Mouse (Mus musculus) kidney, postnatal 0 days (tissue): ENCODE results near the gene Cant1. TPM values are rescaled to one million over a fixed set of nuclear protein-coding genes. Genes with fewer than 3 reads are reported as not detected.

Experiments
- ATAC-seq: fragments of 200-750 bp; cut with Nextera tagmentation; replicated peaks from 2 replicates; pipeline ENCODE4 v1.8.0; 2017; ENCODE audit warnings: low read depth, moderate number of reproducible peaks, moderate TSS enrichment, moderate library complexity; ENCODE audit not compliant: low FRiP score
- DNase-seq: peaks from one replicate; pipeline ENCODE4 v3.0.0-alpha.2; 2016; ENCODE audit warnings: low spot score
- H3K27ac ChIP-seq: fragments of 300-500 bp; sonication (generic); 2 replicates; pipeline ENCODE4 v1.5.1; 2014; ENCODE audit warnings: mild to moderate bottlenecking
- H3K27me3 ChIP-seq: fragments of 300-500 bp; sonication (generic); 2 replicates; pipeline ENCODE4 v1.6.1; 2014; ENCODE audit warnings: low read length, mixed read lengths; ENCODE audit not compliant: insufficient read depth
- H3K36me3 ChIP-seq: fragments of 300-500 bp; sonication (generic); 2 replicates; pipeline ENCODE4 v1.6.1; 2014; ENCODE audit warnings: low read length, mixed read lengths; ENCODE audit not compliant: insufficient read depth
- H3K4me1 ChIP-seq: fragments of 300-500 bp; sonication (generic); replicated peaks from 2 replicates; pipeline ENCODE4 v1.6.1; 2014; ENCODE audit warnings: antibody characterized with exemption, low read length, mixed read lengths; ENCODE audit not compliant: insufficient read depth
- H3K4me2 ChIP-seq: fragments of 300-500 bp; sonication (generic); 2 replicates; pipeline ENCODE4 v1.6.1; 2014; ENCODE audit warnings: mild to moderate bottlenecking, low read length, moderate library complexity, mixed read lengths
- H3K4me3 ChIP-seq: fragments of 300-500 bp; sonication (generic); replicated peaks from 2 replicates; pipeline ENCODE4 v1.5.1; 2014; ENCODE audit warnings: low read depth, low read length
- H3K9ac ChIP-seq: fragments of 300-500 bp; sonication (generic); 2 replicates; pipeline ENCODE4 v1.6.1; 2014; ENCODE audit warnings: low read depth, low read length
- H3K9me3 ChIP-seq: fragments of 300-500 bp; sonication (generic); replicated peaks from 2 replicates; pipeline ENCODE4 v1.6.1; 2016; ENCODE audit warnings: low read length, inconsistent platforms, mixed read lengths
- CTCF ChIP-seq: IDR thresholded peaks from 2 replicates; pipeline ENCODE4 v1.5.1; 2016; ENCODE audit warnings: antibody characterized with exemption, low read depth, mild to moderate bottlenecking, moderate library complexity
- WGBS: fragments of 180-500 bp; shearing (Covaris S2); extraction: QIAGEN DNeasy Blood & Tissue Kit; methylation state at CpG from one replicate; pipeline ENCODE4 v1.1.7; 2014; 5-methylcytosine and 5-hydroxymethylcytosine counted together
- polyA plus RNA-seq: library from polyadenylated mRNA; unstranded; fragments of >200 nt; fragmentation: Nextera tagmentation; extraction: Ambion mirVana; gene quantifications from 2 replicates; pipeline ENCODE4 v1.2.1, GENCODE M21; 2015

The Cant1 gene
- polyA plus RNA-seq, 1 experiment from 2014 or later, result 25.7 TPM

- Histone ChIP-seq H3K27ac (no peak overlapping the region), H3K9ac (no peak overlapping the region), H3K36me3 (no peaks in the 10 kb centered on the region), H3K9me3 (no peaks in the 10 kb centered on the region), H3K27me3 (no peaks in the 10 kb centered on the region), H3K4me3 (no peak overlapping the region), H3K4me2 (no peak overlapping the region; the same call in 1 of the 2 replicates), H3K4me1 (peaks cover 14% of the 10 kb centered on the region; the same call in 1 of the 2 replicates)
- WGBS, result 43% methylated on average over 3 of the region's 3 CpGs
- ATAC-seq (no peak), DNase-seq (no peak)
- TF ChIP-seq CTCF, result no peak
These were observed 8.4 kb upstream of the Cant1 start for GRCm38 (mm10) chr11:118427266-118427779.

- H3K4me3 ChIP-seq, result no peak overlapping the region
- WGBS, result 79% methylated on average over 5 of the region's 5 CpGs
- no peaks in the 10 kb centered on the region for H3K27me3 ChIP-seq
- H3K4me1 ChIP-seq, result peaks cover 14% of the 10 kb centered on the region; the same call in 1 of the 2 replicates
- H3K4me2 ChIP-seq, result no peak overlapping the region
- no peaks in the 10 kb centered on the region for H3K9me3 ChIP-seq
- no peak overlapping the region for H3K9ac ChIP-seq
- no peaks in the 10 kb centered on the region for H3K36me3 ChIP-seq
- DNase-seq (no peak), ATAC-seq (no peak)
- H3K27ac ChIP-seq, result no peak overlapping the region
- no peak for TF ChIP-seq CTCF
These were observed 7.9 kb upstream of the Cant1 start for GRCm38 (mm10) chr11:118426765-118427164.

- WGBS, result 36% methylated on average over 13 of the region's 13 CpGs
- Histone ChIP-seq H3K36me3 (no peaks in the 10 kb centered on the region), H3K9ac (no peak overlapping the region), H3K9me3 (no peaks in the 10 kb centered on the region), H3K27ac (peak overlapping the region; percentile 25; the same call in 1 of the 2 replicates), H3K4me2 (no peak overlapping the region), H3K4me3 (no peak overlapping the region), H3K27me3 (no peaks in the 10 kb centered on the region), H3K4me1 (peaks cover 10% of the 10 kb centered on the region; the same call in 1 of the 2 replicates)
- 0 out of 2 replicates have a peak, but pooled peaks have one; percentile 30 for ATAC-seq
- TF ChIP-seq CTCF, result peak; percentile 34
- DNase-seq, result peak; percentile 65
These were observed 5.9 kb upstream of the Cant1 start for GRCm38 (mm10) chr11:118424621-118425335.

GRCm38 (mm10) chr11:118423266-118423971 lies 4.5 kb upstream of the Cant1 start:
- 7% methylated on average over 18 of the region's 18 CpGs for WGBS
- H3K9ac ChIP-seq, result no peak overlapping the region; the same call in 1 of the 2 replicates
- ATAC-seq, result no peak

GRCm38 (mm10) chr11:118420261-118420660 lies 1.4 kb upstream of the Cant1 start:
- no peak for TF ChIP-seq CTCF
- H3K9ac ChIP-seq, result no peak overlapping the region
- no peak for ATAC-seq
- no peak for DNase-seq
- H3K4me3 ChIP-seq, result no peak overlapping the region
- no peak overlapping the region for H3K4me2 ChIP-seq
- no peak overlapping the region for H3K27ac ChIP-seq
- H3K4me1 ChIP-seq, result peaks cover 17% of the 10 kb centered on the region; the same call in 1 of the 2 replicates
- H3K27me3 ChIP-seq, result no peaks in the 10 kb centered on the region
- H3K9me3 ChIP-seq, result no peaks in the 10 kb centered on the region
- H3K36me3 ChIP-seq, result peaks cover 4% of the 10 kb centered on the region; the same call in 1 of the 2 replicates
- 77% methylated on average over 7 of the region's 7 CpGs for whole genome bisulfite sequencing

More at GRCm38 (mm10) chr11:118423266-118423971, 4.5 kb upstream of the Cant1 start:
- H3K36me3 ChIP-seq, result no peaks in the 10 kb centered on the region
- peak; percentile 94 for DNase-seq
- H3K27me3 ChIP-seq, result no peaks in the 10 kb centered on the region
- H3K4me3 ChIP-seq, result no peak overlapping the region
- peak overlapping the region; percentile 38 for H3K4me2 ChIP-seq
- H3K4me1 ChIP-seq, result peaks cover 10% of the 10 kb centered on the region; the same call in 1 of the 2 replicates
- no peak overlapping the region for H3K27ac ChIP-seq
- peak; percentile 92 for TF ChIP-seq CTCF
- no peaks in the 10 kb centered on the region for H3K9me3 ChIP-seq

- WGBS, result 2% methylated on average over 12 of the region's 12 CpGs
- Histone ChIP-seq H3K4me1 (peaks cover 17% of the 10 kb centered on the region), H3K36me3 (peaks cover 4% of the 10 kb centered on the region; the same call in 1 of the 2 replicates), H3K9me3 (no peaks in the 10 kb centered on the region), H3K9ac (peak overlapping the region; percentile 94), H3K27me3 (no peaks in the 10 kb centered on the region), H3K4me2 (peak overlapping the region; percentile 71), H3K4me3 (peak overlapping the region; percentile 85), H3K27ac (peak overlapping the region; percentile 78)
- ATAC-seq, result peak; percentile 19; the same call in 1 of the 2 replicates
- no peak for TF ChIP-seq CTCF
- no peak for DNase-seq
These were observed 448 bp downstream of the Cant1 start for GRCm38 (mm10) chr11:118418442-118418833.
